Mouse (Mus musculus) MN1 (cell line): ENCODE results near the gene Eif3g.

Source experiments
- DNase-seq: peaks from one replicate; pipeline ENCODE4 v3.0.0-alpha.2; 2016; ENCODE audit warnings: low spot score

Eif3g gene

GRCm38 (mm10) chr9:20888386-20888765, 10.0 kb downstream of the Eif3g start:
- no peak for DNase-seq

GRCm38 (mm10) chr9:20887704-20888385, 10.6 kb downstream of the Eif3g start, which contains the start of gene Ppan:
Gene Ppan, plus strand, starts transcription at chr9:20888175.
- peak; percentile 93 for DNase-seq

- DNase-seq, result no peak
Measured at GRCm38 (mm10) chr9:20887191-20887590, 11.2 kb downstream of the Eif3g start.

- no peak for DNase-seq
Measured at GRCm38 (mm10) chr9:20886563-20886962, 11.9 kb downstream of the Eif3g start.

GRCm38 (mm10) chr9:20879097-20879792, 19.2 kb downstream of the Eif3g start, which contains the start of gene Angptl6:
Gene Angptl6, minus strand, starts transcription at chr9:20879727.
- no peak for DNase-seq

GRCm38 (mm10) chr9:20878710-20879065, 19.7 kb downstream of the Eif3g start:
- no peak for DNase-seq

GRCm38 (mm10) chr9:20878041-20878709, 20.2 kb downstream of the Eif3g start:
- peak; percentile 98 for DNase-seq

- DNase-seq, result no peak
Measured at GRCm38 (mm10) chr9:20877118-20878040, 21.0 kb downstream of the Eif3g start.

GRCm38 (mm10) chr9:20876318-20877117, 21.9 kb downstream of the Eif3g start:
- peak; percentile 42 for DNase-seq

GRCm38 (mm10) chr9:20875021-20875790, 23.2 kb downstream of the Eif3g start:
- DNase-seq, result no peak

GRCm38 (mm10) chr9:20873521-20873920, 24.9 kb downstream of the Eif3g start:
- DNase-seq, result no peak

- DNase-seq, result no peak
Measured at GRCm38 (mm10) chr9:20872991-20873390, 25.4 kb downstream of the Eif3g start.

- no peak for DNase-seq
Measured at GRCm38 (mm10) chr9:20870211-20871173, 27.9 kb downstream of the Eif3g start.

- no peak for DNase-seq
Measured at GRCm38 (mm10) chr9:20869246-20869645, 29.2 kb downstream of the Eif3g start.

- no peak for DNase-seq
Measured at GRCm38 (mm10) chr9:20868448-20869001, 29.9 kb downstream of the Eif3g start, which contains the start of gene A230050P20Rik. Gene A230050P20Rik, plus strand, starts transcription at chr9:20868642.

- no peak for DNase-seq
Measured at GRCm38 (mm10) chr9:20866879-20867278, 31.5 kb downstream of the Eif3g start.

GRCm38 (mm10) chr9:20862225-20862624, 36.2 kb downstream of the Eif3g start:
- no peak for DNase-seq

- peak; percentile 21 for DNase-seq
Measured at GRCm38 (mm10) chr9:20861821-20862220, 36.6 kb downstream of the Eif3g start.

- DNase-seq, result no peak
Measured at GRCm38 (mm10) chr9:20859926-20860325, 38.5 kb downstream of the Eif3g start.
